Mouse (Mus musculus): ENCODE results near the gene Fam120a. TPM values are rescaled to one million over a fixed set of nuclear protein-coding genes. Genes with fewer than 3 reads are reported as not detected.

Gene Fam120a
- total RNA-seq, 4 experiments from 2014 or later: 103 to 110 (median 105) TPM

GRCm38 (mm10) chr13:48858054-48858453 lies 109.8 kb downstream of the Fam120a start:
- DNase-seq (ENCODE audit: low spot score in 2 of 2): no peak

GRCm38 (mm10) chr13:48857246-48857932 lies 110.4 kb downstream of the Fam120a start:
- no peak for DNase-seq (ENCODE audit: low spot score in 2 of 2)

- no peak for DNase-seq (ENCODE audit: low spot score in 2 of 2)
Observed at GRCm38 (mm10) chr13:48853947-48854346, 113.9 kb downstream of the Fam120a start.

GRCm38 (mm10) chr13:48853475-48853874 lies 114.3 kb downstream of the Fam120a start:
- no peak for DNase-seq (ENCODE audit: low spot score in 2 of 2)

DNA sequence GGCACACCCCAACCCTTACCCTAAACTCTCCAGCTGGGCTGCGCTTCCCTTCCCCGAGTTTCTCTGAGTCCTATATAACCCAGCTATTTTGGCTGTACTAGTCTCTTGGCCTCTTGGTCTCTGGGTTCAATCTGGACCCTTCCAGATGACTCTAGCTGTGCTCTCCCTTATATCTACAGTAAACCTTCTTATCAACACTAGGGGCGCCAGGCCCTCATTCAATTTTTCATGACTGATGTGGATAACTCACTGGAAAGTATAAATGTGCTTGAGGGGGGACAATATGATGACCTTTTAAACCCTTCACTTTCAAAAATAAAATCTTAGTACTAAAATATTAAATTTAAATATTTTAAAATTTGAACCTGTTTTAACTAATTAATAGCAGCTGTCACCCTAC lies 115.0 kb downstream of the Fam120a start:
- DNase-seq (ENCODE audit: low spot score in 2 of 2): no peak

- DNase-seq (ENCODE audit: low spot score in 2 of 2): no peak
Observed at GRCm38 (mm10) chr13:48851719-48852118, 116.1 kb downstream of the Fam120a start.

GRCm38 (mm10) chr13:48850771-48851170 lies 117.0 kb downstream of the Fam120a start:
- DNase-seq (ENCODE audit: low spot score in 2 of 2): no peak

DNA sequence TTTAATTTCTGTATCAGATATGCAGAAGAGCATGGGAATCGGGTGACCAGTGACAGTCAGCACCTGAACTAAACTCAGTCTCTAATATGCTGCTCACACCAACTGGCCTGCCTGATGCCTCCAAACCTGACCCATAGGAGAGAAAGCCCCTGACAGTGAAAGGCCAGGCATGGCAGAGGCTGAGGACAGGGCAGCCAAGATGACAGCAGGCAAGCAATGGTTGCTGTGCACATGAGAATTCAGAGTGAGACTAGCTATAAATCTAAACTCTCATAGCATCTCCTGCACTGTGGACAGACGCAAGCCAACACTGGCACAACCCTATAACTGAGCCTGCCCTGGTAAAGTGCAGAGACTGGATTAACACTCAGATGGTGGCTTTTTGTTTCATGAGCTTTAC lies 117.5 kb downstream of the Fam120a start:
- DNase-seq (ENCODE audit: low spot score in 2 of 2): no peak

- no peak for DNase-seq (ENCODE audit: low spot score in 2 of 2)
Observed at GRCm38 (mm10) chr13:48849155-48849554, 118.7 kb downstream of the Fam120a start.

GRCm38 (mm10) chr13:48845308-48845707 lies 122.5 kb downstream of the Fam120a start:
- no peak for DNase-seq (ENCODE audit: low spot score in 2 of 2)

DNA sequence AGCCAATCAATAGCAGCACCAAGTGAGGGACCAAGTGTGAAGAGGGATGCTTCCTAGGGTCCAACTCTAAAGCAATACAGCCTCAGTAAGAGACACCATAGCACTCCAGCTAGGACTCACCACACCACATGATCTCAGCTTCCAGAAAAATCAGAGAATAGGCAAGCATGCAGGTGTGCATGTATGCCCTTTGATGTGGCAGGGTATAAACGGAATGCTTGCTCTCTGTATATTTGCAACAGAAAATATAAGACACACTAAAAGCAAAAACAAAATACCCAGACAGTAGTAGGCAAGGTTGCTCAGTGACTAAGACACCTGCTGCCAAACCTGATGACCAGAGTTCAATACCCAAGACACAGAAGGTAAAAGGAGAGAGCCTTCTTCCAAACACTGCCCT lies 124.3 kb downstream of the Fam120a start:
- DNase-seq (ENCODE audit: low spot score in 2 of 2): no peak

- DNase-seq (ENCODE audit: low spot score in 2 of 2): no peak
Observed at GRCm38 (mm10) chr13:48841905-48842592, 125.8 kb downstream of the Fam120a start.

GRCm38 (mm10) chr13:48838284-48838683 lies 129.5 kb downstream of the Fam120a start:
- DNase-seq (ENCODE audit: low spot score in 2 of 2): no peak

DNA sequence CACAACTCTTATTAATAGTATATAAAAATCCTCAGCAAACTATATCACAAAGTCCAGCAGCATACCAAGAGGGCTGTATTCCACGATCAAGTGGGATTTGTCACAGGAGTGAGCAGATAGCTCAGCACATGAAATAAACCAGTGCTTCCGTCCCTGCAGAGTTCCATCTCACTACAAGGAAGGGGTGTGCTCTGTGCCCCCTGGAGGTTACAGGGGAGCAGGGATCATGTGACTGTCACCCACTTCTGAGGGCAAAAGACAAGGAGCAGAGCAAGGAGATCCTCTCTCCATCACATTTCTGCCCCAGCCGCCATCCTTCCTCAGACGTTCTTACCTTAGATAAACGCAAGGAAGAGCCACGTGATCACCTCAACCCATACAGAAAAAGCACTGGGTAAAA lies 130.3 kb downstream of the Fam120a start:
- DNase-seq (ENCODE audit: low spot score in 2 of 2): no peak

- DNase-seq (ENCODE audit: low spot score in 2 of 2): no peak
Observed at GRCm38 (mm10) chr13:48830528-48831250, 137.1 kb downstream of the Fam120a start.

- DNase-seq (ENCODE audit: low spot score in 2 of 2): no peak
Observed at GRCm38 (mm10) chr13:48829780-48830179, 138.0 kb downstream of the Fam120a start.

Other genes starting within 250 kb of the Fam120a start
- 10 to 100 TPM; 35.5 to 40.5 (median 37.5) TPM for gene Phf2, start 96.9 kb downstream of the Fam120a start, total RNA-seq (2022)
- gene Wnk2, start 180.0 kb upstream of the Fam120a start, total RNA-seq (2022): 100 to 1,000 TPM in 2 of 4 experiments, 10 to 100 TPM in 2; 90.3 to 125 (median 102) TPM
- 10 to 100 TPM; 17.8 to 27.6 (median 21.7) TPM for gene Ninj1, start 219.5 kb upstream of the Fam120a start, total RNA-seq (2022)
- gene Card19, start 248.0 kb upstream of the Fam120a start, total RNA-seq (2022): 10 to 100 TPM; 12.2 to 22.0 (median 18.0) TPM

All from layer of hippocampus, adult 8-10 months (tissue).